Mouse (Mus musculus): ENCODE measurements around the gene Lgr5.
A peak's percentile ranks its signal among the peaks of the same experiment; 100 is the strongest.

The Lgr5 gene

DNA sequence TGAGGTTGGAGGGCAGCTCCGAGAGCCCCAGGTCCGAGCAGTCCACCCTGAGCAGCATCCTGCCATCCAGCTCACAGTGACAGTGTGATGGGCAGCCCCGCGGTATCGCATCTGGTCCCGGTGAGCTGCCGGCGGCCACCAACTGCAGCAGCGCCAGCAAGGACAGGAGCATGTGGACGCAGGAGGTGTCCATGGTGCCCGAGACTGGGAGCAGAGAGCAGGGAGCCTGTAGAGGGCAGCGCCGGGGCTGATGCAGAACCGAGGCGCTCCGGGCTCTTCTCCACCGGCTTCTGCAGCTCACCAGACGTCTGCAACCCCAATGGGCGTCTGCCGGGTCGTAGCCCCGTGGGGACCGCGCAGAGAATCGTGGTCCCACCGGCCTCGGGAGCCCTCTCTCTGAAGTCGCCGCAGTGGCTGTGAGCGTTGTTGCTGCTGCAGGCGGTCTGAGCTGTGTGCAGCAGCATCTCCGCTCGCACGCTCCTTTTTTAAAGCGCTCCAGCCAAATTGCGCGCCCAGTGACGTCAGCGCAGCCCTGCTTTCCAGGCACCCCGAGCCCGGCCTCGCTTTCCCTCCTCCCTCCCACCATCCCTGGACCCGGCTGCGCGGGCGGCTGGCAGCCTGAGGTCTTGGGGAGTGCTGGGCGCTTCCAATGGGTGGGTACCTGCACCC, at the start of gene Lgr5:
Lgr5 (minus strand) TSS at position 480 of the 669 bp plus-strand sequence.
- DNase-seq (ENCODE audit: low read depth), result no peak

DNA sequence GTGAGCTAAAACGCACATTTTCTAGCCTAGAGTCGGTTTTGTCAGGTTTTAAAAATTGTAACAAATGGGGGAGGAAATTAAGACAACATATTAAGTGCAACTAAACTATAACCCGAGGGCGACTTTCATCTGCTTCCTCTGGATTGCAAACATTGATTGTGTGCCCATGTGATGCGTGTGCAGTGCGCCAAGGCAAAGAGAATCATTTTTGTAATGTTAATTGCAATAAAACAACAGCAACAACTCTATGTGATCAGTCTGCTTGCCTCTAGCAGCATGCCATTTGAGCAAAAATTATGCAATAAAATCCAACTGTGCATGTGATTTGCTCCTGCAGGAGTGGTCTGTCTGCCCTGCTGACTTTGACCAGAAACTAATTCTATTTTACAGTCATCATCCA, 39.1 kb upstream of the Lgr5 start:
- no peak for DNase-seq (ENCODE audit: low read depth)

DNA sequence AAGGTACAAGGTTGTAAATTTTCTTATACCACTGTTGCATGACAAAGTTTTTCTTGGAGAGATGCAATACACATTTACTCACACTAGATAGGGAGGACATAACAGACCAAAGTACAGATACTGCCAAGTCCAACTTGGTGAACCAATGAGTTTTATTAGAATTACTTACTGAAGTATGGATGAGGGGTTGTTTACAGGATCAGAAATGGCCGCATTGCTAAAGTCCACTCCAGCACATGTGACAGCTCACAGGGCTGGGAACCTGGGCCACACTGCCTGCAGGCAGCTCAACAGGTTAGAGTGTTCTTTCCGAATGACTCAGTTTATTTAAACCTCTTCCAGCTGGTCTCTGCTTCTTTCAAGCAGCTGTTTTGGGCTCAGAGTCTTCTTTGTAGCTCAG, 37.4 kb upstream of the Lgr5 start:
- no peak for DNase-seq (ENCODE audit: low read depth)

DNA sequence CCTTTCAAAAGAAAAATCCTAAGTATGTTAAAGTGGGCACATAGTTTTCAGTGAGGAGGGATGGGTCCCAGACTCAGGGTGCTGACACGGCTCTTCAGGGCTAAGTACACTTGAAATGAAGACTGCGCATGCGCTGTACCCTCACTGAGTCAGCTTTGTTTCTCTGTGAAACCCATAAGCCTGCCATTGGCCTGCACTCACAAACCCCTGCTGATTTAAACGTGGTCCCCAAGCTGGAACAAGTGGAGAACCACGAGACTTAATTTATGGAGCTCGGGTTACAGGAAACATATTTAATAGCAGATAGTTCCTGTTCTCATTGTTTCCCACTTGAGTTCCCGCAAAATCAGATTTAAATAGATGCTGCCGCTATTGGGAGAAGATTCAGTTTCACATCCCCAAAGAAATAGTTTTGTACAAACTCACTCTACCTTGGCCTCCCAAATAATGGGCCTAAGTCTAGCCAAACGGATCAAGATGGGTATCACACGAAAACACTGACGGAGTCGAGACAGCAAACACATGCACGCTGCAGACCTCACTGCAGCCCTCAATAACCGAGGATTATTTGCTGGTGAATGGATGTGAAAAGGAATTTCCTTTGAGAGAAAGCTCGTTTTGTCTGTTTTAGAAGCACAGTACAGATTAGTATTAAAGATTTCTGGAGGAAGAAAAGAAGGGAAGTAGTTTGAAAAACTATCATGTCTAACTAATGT, 36.5 kb upstream of the Lgr5 start:
- peak; percentile 12 for DNase-seq (ENCODE audit: low read depth)

DNA sequence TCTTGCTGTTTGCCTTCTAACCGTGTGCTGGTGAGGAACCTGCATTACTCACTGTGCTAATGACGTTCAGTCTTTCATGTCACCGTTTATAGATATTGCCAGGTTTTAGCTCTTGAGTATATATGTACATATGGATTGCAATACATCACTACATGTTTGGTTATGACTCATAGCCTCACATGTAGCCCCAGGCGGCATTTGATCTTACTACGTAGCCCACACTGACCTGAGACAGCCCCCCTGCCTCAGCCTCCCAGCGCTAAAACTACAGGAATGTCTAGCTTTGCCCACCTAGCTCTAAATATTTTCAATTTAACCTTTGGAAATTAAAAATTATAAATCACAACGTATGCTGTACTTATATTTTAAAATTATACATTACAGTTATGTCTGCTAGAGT, 35.9 kb upstream of the Lgr5 start:
- DNase-seq (ENCODE audit: low read depth), result no peak

DNA sequence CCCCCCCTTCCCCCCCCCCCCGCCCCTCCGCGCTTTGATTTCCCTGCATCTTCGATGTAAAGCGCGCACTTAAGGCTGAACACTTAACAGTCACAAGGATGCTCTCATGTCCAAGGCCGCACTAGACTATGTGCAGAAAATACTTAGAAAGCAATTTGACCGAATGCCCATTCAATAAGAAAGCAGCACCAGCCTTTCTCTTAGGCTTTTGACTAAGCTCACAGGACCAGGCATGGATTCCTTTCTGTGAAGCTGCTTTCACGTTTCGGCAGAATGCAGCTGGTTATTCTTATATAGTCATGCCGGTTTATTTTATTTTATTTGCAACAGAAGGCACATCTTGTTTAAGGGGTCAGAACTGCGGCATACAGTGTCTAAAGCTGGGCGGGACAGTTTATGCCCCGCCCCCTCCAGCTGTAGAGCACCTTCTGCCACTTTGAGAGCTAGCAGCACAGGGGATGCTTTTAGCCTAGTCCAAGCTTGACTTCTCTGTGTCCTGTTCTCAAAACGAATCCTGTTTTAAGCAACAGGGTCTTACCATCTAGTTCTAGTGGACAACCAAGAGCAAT, 30.8 kb upstream of the Lgr5 start:
- no peak for DNase-seq (ENCODE audit: low read depth)

DNA sequence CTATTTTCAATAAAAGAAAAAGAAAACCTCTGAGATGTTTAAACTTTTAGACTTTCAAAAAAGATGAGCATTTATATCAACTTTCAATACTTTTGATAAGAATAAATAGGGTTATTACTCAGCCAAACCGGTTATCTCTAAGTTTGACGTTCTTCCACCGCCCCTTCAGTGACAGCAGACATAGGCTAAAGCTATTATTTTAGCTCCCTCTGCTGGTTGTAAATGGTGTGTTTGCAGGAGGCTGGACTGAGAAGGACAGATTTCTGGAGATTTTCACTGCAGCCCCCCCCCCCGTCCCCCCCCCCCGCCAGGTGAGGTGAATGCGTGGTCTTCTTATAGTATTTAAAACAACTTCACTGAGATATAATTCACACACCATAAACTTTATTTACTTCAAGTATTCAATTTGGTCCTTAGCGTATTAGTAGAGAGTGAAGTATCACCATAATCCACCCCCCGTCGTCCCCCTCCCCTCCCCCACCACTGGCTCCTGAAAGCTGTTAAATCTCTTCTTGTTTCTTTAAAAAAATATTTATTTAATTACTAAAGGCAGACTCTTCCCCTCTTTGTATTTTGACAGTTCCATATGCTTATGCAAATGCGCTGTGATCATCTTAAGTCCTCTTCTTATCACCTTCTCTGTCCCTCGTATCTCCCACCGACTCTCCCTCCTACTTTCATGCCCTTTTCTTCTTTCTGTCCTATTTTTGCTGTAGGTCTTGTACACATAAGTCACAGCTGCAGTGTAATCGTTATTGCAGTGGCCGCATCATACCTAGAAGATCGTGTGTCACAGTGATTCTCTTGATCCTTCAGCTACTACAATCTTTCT, 30.1 kb upstream of the Lgr5 start:
- DNase-seq (ENCODE audit: low read depth), result peak; percentile 70

DNA sequence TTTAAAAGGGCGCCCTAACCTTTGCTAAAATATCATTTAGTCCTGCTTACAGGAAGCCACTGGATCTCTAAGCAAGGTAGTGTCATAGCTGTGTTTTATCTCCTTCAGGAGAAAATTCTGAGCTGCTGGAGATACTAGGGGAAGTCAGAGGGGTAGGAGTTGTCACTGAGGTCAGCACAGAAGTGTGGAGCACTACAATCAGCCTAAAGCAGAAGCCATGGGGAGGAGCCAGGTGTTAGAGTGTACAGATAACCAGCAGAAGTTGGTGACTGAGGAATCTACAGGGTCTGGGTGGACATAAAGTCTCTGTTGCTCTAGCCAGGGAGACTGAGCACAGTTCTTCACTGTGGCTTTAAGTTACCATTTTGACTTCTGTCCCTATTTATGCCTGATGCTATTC, 8.2 kb upstream of the Lgr5 start:
- no peak for DNase-seq (ENCODE audit: low read depth)

DNA sequence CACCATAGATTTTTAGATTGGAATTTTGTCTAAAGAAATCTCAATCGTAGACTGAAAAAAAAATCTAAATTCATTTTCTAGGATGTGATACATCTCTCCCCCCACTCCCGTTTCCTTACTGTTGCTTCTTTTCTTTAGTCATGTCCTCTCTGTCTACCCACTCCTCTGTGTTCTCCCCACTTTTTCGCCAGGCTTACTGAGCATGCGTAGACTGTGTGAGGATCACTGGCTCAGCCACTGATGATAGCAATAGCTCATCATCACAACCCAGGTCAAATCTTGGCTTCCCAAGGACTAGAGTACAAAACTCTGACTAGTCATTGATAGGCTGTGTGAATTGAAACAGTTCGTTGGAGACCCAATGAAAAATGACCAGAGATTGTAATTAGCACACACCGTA, 6.1 kb upstream of the Lgr5 start:
- no peak for DNase-seq (ENCODE audit: low read depth)

DNA sequence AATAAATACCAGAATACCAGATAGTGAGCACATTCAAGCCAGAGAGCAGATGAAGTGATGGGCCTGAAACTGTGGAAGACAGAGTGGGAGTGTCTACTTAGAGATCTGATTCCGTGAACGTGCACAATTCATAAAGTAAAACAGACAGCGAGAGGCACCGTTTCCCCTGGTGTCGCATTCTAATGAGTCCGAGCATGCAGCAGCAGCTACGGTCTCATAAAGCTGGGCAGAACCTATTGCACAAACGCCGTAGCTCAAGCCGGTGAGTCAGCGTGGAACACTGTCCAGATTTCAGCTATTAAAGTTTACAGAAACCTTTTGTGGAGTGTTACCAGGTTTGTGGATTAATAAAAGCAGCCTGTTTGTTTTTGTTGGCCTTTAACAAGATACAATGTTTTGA, 5.6 kb upstream of the Lgr5 start:
- no peak for DNase-seq (ENCODE audit: low read depth)

DNA sequence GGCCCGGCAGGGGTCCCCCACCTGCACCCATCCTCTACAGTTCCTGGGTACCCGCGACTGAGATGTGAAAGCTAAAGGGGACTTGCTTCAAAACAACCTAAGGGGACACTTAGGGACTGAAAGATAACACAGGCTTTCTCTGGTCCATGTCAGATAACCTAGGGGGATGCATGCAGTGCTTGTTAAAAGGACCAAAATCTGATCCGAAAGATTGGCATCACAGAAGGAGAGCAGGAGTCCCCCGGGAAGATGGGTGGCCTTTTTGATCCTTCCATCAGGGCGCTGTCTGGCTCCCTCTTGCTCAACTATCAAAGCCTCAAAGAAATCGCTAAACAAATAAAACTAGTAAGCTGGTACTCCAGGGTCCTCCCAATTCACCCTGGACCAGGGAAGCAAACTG, 399 bp upstream of the Lgr5 start:
- DNase-seq (ENCODE audit: low read depth), result no peak

DNA sequence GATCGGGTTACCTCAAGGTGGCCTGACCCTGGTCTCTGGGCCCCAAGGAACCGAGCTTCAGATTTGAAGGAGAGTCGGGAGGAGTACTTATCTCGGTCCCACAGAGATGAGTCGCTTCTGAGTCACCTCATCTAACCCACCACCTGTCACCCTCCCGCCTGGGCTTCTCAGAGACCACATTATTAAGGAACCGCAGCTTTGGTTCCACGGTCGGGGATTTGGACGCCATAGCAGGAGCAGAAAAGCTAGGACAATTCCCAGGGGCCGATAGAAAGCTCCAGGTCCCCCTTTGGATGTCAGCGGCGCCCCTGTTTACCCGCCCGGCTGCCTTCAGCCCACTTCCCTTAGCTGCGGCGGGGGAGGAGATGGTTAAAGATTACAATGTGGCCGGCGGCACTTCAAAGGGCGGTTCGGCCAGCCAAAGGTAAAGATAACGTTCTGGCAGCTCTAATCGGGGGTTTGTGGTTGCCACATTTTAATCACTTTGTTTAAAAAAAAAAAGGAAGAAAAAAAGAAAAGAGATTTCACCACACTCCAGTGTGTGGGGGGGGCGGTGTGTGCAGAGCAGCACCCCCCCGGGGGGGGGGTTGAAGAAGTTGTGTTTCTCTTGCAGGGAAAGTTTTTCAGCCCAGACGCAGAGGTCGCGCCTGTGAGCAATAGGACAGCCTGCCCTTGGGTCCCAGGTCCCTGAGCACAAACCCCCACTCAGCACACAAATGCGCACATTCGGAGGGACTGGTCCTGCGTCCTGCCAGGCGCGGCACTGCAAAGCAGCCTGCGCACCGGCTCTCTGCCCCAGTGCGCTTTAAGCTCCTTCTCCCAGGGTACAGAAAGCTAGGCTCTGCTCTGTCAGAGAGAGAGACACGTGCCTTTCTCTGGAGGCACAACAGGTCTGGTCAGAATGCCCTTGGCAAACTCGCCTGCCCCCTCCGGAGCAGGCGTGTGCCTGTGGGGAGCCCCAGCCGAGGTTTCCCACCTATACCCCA, 1.0 kb downstream of the Lgr5 start:
- DNase-seq (ENCODE audit: low read depth), result peak; percentile 98

DNA sequence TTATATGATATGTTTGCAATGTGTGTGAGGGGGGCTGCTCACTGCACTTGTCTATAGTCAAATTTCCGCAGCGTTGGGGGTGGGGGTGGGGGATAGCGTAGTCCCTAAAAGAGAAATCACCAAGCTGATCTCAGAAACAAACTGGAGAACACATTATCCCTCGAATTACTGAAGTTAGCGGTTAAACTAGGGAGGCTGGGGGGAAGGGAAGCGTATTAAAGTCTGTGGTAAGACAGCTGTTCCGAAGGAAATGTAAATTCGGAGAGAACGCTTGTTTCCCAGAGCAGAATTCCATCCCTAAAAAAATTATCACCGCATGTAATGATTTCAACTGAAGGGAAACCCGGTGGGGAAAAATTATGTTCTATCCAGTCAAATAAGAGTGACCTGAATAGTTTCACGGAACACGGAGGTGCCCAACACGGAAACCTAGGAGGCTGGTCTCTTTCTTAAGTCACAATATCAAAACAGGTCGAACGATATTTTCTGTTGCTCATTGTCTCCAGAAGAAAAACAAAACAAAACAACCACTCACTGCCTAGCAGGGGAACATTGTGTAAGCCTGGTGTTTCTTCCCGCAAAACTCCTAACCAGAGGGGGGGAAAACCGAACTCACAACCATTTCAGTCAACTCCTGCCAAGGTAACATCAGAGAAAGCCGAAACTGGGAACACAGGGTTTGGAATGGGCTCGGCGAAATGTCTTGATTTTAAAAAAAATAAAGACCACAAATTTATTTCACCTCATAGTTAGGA, 1.9 kb downstream of the Lgr5 start:
- DNase-seq (ENCODE audit: low read depth), result peak; percentile 10

DNA sequence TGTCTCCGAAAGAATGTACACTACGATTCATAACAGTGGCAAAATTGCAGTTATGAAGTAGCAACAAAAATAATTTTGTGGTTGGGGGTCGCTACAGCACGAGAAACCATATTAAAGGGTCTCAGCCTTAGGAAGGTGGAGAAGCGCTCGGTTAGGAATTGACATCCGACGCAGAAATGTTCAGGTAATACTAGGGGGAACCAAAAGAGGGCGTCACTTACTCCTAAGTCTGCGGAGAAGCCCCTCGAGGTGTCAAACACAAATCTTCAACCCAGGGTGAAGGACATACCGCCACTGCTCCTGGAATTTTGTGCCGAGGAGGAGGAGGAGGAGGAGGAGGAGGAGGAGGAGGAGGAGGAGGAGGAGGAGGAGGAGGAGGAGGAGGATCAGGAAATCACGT, 2.9 kb downstream of the Lgr5 start:
- no peak for DNase-seq (ENCODE audit: low read depth)

DNA sequence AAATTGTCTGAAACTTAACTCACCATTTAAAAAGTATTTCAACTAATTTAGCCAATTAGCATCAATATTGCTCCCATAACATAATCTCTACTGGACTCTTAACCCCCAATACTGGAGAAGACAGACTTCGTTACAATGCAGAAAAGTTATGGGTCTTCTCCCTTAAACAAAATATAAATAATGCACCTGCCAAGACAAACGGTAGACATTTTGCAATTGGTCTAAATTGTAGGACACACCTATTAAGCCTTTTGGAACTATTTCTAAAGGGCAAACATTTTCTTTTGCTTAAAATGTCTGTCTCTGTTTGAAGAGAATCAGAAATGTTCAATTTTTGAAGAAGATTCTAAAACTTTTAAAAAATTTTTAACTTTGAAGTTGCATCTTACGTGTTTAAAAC, 4.5 kb downstream of the Lgr5 start:
- DNase-seq (ENCODE audit: low read depth), result no peak

DNA sequence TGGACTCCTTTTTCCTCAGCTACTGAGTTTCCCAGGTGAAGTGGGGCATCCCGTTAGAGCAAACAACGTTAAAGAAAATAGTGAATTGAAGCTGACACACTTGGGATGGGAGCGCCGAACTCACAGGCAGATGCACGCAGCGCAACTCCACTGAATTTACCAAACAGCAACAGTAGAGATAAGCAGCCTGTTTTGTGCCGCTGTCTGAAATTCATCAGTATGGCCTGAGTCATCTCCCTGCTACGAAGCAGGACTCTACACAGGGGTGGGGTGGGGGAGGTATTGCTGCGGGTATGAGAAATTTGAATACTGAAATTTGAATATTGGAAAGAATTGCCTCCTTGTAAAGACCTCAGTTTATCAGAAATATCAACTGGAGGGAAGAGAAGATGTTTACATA, 5.6 kb downstream of the Lgr5 start:
- no peak for DNase-seq (ENCODE audit: low read depth)

DNA sequence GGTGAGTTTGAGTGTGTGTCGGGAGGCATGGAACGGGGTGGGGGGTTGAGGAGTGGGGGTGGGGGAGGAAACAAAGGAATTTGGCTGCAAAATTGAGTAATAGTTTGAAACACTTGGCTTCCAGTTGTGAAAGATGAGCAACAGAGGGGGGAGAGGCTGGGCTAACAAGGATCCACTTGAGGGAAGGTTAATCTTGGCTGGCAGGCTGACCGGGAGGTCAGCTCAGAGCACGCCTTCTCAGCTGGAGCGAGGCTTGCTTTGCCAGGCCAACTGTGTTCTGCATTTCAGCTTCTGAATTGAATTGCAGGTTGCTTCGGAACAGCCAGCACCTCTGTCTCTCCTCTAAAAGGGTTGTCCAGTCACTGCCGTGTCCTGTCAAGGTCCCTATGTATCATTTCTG, 8.1 kb downstream of the Lgr5 start:
- DNase-seq (ENCODE audit: low read depth), result no peak

DNA sequence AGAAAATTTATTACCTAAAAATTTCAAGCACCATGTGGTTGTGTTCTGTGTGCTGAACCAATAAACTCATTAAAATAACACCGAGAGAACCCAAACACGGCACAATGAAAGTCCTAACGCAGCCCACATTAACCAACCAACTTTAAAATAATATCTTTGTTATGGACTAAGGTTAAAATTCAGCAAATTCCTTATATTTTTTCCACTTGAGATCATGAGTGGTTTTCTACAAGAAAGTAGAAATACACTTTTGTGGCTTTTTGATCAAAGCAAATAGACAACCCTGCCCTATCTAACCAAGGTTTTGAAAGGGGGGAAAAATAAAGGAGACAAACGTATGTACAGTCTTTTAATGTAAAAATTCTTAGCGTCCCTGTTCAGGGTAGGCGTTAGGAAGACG, 8.5 kb downstream of the Lgr5 start:
- DNase-seq (ENCODE audit: low read depth), result no peak

DNA sequence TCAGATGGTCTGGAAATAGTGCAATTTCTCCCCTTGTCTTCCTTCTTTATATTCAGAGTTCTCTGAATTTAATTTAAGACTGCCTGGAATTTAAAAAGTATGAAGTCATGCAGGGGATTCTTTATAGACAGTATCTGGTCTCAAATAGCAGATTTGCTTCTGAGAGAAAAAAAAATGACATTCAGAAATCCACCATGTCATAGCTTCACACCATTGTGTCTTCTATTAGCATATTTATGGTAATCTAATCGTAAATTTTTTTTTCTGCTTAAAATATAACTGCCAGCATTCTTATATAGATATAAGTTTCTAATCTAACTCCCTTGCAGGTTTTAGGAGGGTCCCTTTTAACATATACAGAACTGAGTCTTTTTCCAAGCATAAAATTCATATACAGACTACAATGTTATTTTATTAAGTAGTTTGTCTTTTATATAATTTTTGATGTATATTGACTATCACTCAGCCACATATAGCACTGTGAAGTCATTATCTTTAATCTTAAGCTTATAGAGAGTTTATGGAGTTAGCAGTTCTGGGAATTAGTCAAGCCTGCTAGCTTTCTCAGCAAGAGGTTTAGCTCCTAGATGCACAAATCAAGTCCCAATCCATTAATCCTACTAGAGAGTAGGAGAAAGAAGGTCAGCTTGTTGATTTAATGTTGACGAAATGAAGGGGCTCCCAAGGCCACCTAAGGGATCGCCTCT, 15.7 kb downstream of the Lgr5 start:
- no peak for DNase-seq (ENCODE audit: low read depth)

DNA sequence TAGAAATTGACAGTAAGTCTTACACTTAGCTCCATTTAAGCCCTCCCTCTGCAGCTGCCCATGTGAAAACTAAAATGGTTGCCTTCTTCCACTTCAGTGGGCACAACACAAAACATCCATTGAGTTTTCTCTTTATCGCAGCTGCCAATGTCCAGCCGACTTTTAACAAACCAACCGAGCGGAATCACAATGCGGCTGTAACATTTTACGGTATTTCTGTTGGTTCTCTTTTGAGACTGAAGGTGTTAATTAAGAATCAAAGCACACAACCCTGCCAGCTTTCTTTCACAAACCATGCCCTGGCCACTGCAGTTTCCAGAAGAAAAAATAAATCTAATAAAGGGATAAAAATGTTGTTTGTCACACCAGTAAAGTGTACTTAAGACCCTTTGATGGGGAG, 16.3 kb downstream of the Lgr5 start:
- no peak for DNase-seq (ENCODE audit: low read depth)
